Mouse (Mus musculus) liver, embryonic 13.5 days (tissue): Measurements from ENCODE around the gene Ddah2. TPM values are rescaled to one million over a fixed set of nuclear protein-coding genes. Genes with fewer than 3 reads are reported as not detected.

Experiments used
- ATAC-seq: fragments of 200-750 bp; cut with Nextera tagmentation; 2 replicates; pipeline ENCODE4 v1.8.0; 2017; ENCODE audit warnings: low read depth, mild to moderate bottlenecking, moderate number of reproducible peaks, moderate library complexity
- DNase-seq: peaks from one replicate; pipeline ENCODE4 v3.0.0; 2022
- H3K27ac ChIP-seq: fragments of 300-500 bp; sonication (generic); 2 replicates; pipeline ENCODE4 v1.5.1; 2015; ENCODE audit warnings: moderate library complexity, mild to moderate bottlenecking, inconsistent platforms
- H3K27me3 ChIP-seq: fragments of 300-500 bp; sonication (generic); 2 replicates; pipeline ENCODE4 v1.6.1; 2015; ENCODE audit warnings: mild to moderate bottlenecking, inconsistent platforms
- H3K36me3 ChIP-seq: fragments of 300-500 bp; sonication (generic); 2 replicates; pipeline ENCODE4 v1.6.1; 2015; ENCODE audit warnings: mild to moderate bottlenecking, inconsistent platforms
- H3K4me1 ChIP-seq: fragments of 300-500 bp; sonication (generic); replicated peaks from 2 replicates; pipeline ENCODE4 v1.6.1; 2015; ENCODE audit warnings: inconsistent platforms
- H3K4me2 ChIP-seq: fragments of 300-500 bp; sonication (generic); 2 replicates; pipeline ENCODE4 v1.6.1; 2015; ENCODE audit warnings: inconsistent platforms, mild to moderate bottlenecking, moderate library complexity
- H3K4me3 ChIP-seq: fragments of 300-500 bp; sonication (generic); replicated peaks from 2 replicates; pipeline ENCODE4 v1.5.1; 2015; ENCODE audit warnings: mild to moderate bottlenecking, inconsistent platforms
- H3K9ac ChIP-seq: fragments of 300-500 bp; sonication (generic); 2 replicates; pipeline ENCODE4 v1.6.1; 2015; ENCODE audit warnings: mild to moderate bottlenecking, inconsistent platforms
- H3K9me3 ChIP-seq: fragments of 300-500 bp; sonication (generic); replicated peaks from 2 replicates; pipeline ENCODE4 v1.6.1; 2016; ENCODE audit warnings: inconsistent platforms
- WGBS: fragments of 180-500 bp; shearing (Covaris S2); methylation state at CpG from one replicate; pipeline ENCODE4 v1.1.7; 2015; ENCODE audit not compliant: insufficient replicate concordance; 5-methylcytosine and 5-hydroxymethylcytosine counted together
- polyA plus RNA-seq: library from polyadenylated mRNA; unstranded; fragments of >200 nt; fragmentation: Nextera tagmentation; extraction: Ambion mirVana; gene quantifications from 2 replicates; pipeline ENCODE4 v1.2.1, GENCODE M21; 2015

The Ddah2 gene
- polyA plus RNA-seq, 1 experiment from 2014 or later, result 28.9 TPM

DNA sequence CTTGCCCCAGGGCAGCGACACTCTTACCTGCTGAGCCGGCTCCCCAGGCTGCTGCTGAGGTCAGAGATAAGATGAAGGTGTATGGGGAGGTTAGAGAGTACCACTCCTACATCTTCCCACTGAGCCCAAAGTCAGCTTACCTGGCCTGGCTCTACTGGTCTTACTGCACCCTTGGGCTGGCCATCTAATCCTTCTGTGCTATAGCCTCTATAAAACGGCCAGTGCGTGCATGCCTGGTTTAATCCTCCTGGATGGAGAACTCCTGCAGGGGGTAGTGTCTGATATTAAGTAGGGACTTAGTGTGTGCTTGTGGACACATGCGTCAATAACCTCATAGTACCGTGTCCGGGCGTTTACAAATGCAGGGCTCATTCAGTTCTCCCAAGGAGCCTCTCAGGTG is 38.3 kb upstream of the Ddah2 start:
- Histone ChIP-seq H3K4me1 (peaks cover 65% of the 10 kb centered on the region), H3K4me2 (no peak overlapping the region), H3K36me3 (peaks cover 19% of the 10 kb centered on the region), H3K9ac (no peak overlapping the region), H3K27me3 (no peaks in the 10 kb centered on the region), H3K27ac (no peak overlapping the region), H3K9me3 (no peaks in the 10 kb centered on the region), H3K4me3 (no peak overlapping the region)
- ATAC-seq (no peak), DNase-seq (no peak)
- 81% methylated on average over 8 of the region's 8 CpGs for WGBS

DNA sequence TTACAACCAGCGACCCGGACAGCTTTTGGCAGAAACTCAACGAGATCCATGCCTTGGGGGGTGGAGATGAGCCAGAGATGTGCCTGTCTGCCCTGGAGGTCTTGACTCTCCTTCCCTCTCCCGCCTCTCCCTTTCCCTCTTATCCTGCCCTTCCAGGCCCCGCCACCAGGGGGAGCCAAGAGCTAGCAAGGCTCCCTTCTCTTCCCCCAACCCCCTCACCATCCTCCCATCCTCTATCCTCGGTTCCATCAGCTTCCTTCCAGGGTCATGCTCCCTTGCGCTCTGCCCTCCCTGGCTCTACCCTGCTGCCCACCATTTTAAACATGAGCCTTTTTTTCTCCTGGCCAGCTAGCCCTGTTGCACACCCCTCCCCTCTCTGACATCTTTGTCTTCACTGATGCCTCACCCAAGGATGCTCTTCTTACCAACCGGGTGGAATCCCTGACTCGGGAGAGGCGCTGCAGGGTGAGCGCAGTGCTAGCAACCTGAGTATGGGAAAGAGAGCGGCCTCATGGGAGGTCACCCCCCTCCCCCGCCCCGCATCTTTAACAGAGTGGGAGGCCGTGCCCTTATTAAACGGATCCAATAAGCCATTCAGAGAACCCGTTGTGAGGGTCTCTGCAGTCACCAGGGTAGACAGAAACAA is 37.5 kb upstream of the Ddah2 start:
- Histone ChIP-seq H3K9ac (peak overlapping the region; percentile 47; the same call in 1 of the 2 replicates), H3K4me2 (peak overlapping the region; percentile 56), H3K27ac (peak overlapping the region; percentile 80), H3K9me3 (no peaks in the 10 kb centered on the region), H3K36me3 (peaks cover 12% of the 10 kb centered on the region), H3K27me3 (no peaks in the 10 kb centered on the region), H3K4me3 (peak overlapping the region; percentile 29; the same call in 1 of the 2 replicates), H3K4me1 (peaks cover 65% of the 10 kb centered on the region)
- peak; percentile 19 for ATAC-seq
- peak; percentile 78 for DNase-seq
- WGBS, result 3% methylated on average over 17 of the region's 17 CpGs

DNA sequence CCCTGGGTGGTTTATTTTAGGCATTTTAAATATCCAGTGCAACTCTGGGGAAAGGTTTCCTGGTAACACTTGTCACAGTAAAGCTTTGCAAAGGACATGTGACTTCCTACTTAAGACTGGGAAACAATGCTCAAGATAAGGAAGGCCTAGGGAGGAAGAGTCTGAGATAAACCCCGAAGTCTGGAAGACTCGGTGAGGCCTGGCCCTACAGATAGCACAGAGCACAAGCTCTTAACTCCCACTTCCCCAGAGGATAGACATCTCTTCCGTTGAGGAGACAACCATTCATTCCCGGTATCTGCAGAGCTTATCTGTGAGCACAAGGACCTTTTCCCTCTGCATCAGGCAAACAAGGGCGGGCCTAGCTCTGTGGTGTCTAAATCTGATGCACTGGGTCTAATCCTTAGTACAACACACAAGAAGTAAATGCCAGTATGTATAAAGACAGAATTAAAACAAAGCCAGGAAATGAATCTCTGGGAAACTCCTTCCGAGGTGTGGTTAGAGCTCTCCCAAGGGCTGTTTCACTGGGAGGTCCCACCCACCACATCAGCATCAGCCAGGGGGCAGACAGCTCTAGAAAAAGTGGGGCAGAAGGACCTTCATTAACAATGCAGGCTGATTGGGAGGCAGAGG is 36.9 kb upstream of the Ddah2 start:
- peak overlapping the region; percentile 56 for H3K4me2 ChIP-seq
- WGBS, result 6% methylated on average over 6 of the region's 6 CpGs

DNA sequence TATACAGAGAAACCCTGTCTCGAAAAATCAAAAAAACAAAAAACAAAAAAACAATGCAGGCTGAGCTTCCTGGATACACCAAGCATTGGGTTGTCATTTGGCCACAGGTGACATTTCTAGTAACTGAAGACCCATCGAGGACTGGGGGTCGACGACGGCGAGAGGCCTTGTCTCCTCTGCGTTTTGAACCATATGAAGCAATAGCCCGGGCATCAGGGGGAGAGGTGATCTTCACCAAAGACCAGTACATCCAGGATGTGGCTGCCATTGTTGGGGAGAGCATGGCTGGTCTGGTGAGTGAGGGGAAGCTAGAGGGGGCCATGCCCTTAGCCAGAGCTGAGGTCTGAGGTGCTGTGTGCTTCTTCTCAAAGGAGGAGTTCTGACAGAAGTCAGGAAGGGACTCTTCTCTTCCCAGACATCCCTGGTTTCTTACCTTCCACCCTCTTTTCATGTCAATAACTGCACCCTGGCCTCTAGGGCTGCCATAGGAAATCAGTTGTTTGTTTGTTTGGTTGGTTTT is 36.2 kb upstream of the Ddah2 start:
- H3K4me1 ChIP-seq, result peaks cover 64% of the 10 kb centered on the region
- WGBS, result 57% methylated on average over 8 of the region's 8 CpGs
- H3K9ac ChIP-seq, result 0 out of 2 replicates have a peak overlapping the region, but pooled peaks have one; percentile 11
- ATAC-seq (no peak), DNase-seq (no peak)
- no peak overlapping the region for H3K4me3 ChIP-seq
- no peaks in the 10 kb centered on the region for H3K36me3 ChIP-seq
- H3K4me2 ChIP-seq, result 0 out of 2 replicates have a peak overlapping the region, but pooled peaks have one; percentile 56
- peak overlapping the region; percentile 58 for H3K27ac ChIP-seq
- H3K27me3 ChIP-seq, result no peaks in the 10 kb centered on the region
- no peaks in the 10 kb centered on the region for H3K9me3 ChIP-seq

More for the DNA sequence above, 36.9 kb upstream of the Ddah2 start:
- H3K27ac ChIP-seq, result peak overlapping the region; percentile 80
- ATAC-seq (peak; percentile 91), DNase-seq (peak; percentile 75)
- H3K9me3 ChIP-seq, result no peaks in the 10 kb centered on the region
- no peaks in the 10 kb centered on the region for H3K27me3 ChIP-seq
- H3K4me3 ChIP-seq, result peak overlapping the region; percentile 29; the same call in 1 of the 2 replicates
- H3K9ac ChIP-seq, result peak overlapping the region; percentile 47; the same call in 1 of the 2 replicates
- peaks cover 60% of the 10 kb centered on the region for H3K4me1 ChIP-seq
- peaks cover 5% of the 10 kb centered on the region for H3K36me3 ChIP-seq

DNA sequence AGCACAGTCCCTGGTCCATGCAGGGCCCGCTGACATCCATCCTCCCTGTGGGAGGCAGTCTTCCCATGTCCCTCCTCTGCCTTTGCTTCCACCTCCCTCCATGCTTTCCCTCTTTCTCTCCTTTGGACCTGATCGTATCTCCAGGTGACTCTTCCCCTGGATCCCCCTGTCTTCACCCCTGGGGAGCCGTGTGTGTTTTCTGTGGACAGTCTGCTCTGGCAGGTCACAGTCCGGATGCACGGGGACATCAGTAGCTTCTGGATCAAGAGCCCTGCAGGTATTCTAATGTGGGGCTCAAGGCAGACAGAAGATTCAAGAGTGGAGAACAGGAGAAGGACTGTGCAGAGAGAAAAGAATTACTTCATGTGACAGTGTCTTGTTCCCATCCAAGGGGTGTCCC is 35.6 kb upstream of the Ddah2 start:
- ATAC-seq (no peak), DNase-seq (no peak)
- Histone ChIP-seq H3K27ac (peak overlapping the region; percentile 58), H3K27me3 (no peaks in the 10 kb centered on the region), H3K9me3 (no peaks in the 10 kb centered on the region), H3K4me1 (peaks cover 70% of the 10 kb centered on the region), H3K36me3 (no peaks in the 10 kb centered on the region), H3K4me3 (no peak overlapping the region), H3K9ac (peak overlapping the region; percentile 45; the same call in 1 of the 2 replicates), H3K4me2 (no peak overlapping the region)
- 72% methylated on average over 5 of the region's 5 CpGs for WGBS

DNA sequence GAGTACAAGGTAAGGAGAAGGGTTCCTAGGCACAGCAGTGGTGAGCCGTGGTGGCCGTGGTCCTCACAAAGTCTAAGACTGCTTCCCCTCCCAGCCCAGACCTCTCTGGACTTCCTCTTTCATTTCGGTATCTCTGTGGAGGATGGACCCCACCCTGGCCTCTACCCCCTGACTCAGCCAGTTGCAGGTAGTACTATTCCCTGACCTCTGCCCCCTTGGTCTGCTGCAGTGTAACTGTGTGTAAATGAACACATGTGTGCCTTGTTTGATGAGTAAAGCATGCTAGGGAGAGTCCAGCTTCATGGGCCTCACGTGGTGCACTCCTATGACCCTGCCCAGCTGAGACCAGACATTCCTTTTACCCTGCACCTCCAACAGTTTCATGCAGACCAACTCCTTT is 35.1 kb upstream of the Ddah2 start:
- H3K4me1 ChIP-seq, result peaks cover 76% of the 10 kb centered on the region
- DNase-seq, result no peak
- H3K9ac ChIP-seq, result peak overlapping the region; percentile 45; the same call in 1 of the 2 replicates
- no peak overlapping the region for H3K4me2 ChIP-seq
- 28% methylated on average over 4 of the region's 4 CpGs for WGBS
- no peak for ATAC-seq
- no peak overlapping the region for H3K4me3 ChIP-seq
- no peaks in the 10 kb centered on the region for H3K9me3 ChIP-seq
- no peaks in the 10 kb centered on the region for H3K27me3 ChIP-seq
- H3K36me3 ChIP-seq, result no peaks in the 10 kb centered on the region
- H3K27ac ChIP-seq, result peak overlapping the region; percentile 58

DNA sequence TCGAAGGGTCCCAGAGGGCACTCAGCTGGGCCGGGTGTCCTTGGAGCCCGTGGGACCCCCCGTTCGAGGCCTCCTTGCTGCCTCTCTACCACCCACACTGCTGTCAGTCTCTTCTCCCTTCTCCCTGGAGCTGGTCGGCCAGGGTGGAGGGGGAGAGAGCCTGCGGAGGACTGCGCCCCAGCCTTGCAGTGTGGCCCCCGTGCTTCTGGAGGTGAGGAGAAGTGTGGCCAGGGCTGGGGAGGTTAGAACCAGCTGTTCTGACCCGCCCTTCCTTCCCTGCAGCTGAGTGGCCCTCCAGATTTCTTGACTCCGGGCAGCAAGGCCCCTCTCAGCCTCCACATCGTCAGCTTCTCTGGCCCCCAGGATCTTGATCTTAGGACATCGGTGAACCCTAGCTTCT is 34.6 kb upstream of the Ddah2 start:
- Histone ChIP-seq H3K9me3 (no peaks in the 10 kb centered on the region), H3K4me1 (peaks cover 81% of the 10 kb centered on the region), H3K27ac (0 out of 2 replicates have a peak overlapping the region, but pooled peaks have one; percentile 58), H3K4me2 (no peak overlapping the region), H3K4me3 (no peak overlapping the region), H3K27me3 (no peaks in the 10 kb centered on the region), H3K9ac (peak overlapping the region; percentile 45; the same call in 1 of the 2 replicates), H3K36me3 (no peaks in the 10 kb centered on the region)
- ATAC-seq (no peak), DNase-seq (no peak)
- WGBS, result 48% methylated on average over 12 of the region's 13 CpGs

DNA sequence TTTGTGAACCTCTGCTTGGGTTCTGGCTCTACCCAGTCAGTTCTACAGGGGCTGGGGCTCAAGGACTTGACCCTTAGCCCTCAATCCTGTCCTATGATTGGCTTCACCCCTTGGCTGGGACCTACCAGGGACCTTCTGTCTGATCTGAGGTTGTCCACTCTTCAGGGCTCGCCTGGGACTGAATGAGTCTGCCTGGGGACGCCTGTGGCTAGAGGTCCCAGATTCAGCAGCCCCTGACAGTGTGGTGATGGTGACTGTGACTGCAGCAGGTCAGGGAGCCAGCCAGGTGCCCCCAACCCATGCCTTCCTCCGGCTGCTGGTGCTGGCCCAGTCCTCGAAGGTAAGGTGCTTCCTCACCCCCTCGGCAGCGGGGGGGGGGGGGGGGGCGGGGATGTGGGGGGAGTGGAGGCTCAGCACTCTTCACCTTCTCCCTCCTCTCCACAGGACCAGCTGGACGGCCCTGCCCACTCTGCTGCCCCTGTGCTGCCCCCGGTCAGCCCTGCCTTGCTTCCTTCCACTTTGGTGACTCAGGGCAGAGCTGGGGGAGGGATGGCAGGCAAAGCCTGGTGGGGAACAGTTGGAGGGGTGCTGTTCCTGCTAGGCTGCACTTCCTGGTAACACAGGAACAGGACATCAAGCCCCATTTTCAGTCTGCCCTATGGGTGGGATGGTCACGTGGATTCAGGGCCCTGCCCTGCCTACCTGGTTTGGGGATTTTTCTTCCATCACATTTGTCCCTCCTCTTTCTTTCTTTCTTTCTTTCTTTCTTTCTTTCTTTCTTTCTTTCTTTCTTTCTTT is 33.9 kb upstream of the Ddah2 start:
- Histone ChIP-seq H3K36me3 (no peaks in the 10 kb centered on the region), H3K27ac (no peak overlapping the region), H3K27me3 (no peaks in the 10 kb centered on the region), H3K4me3 (no peak overlapping the region), H3K4me2 (no peak overlapping the region), H3K4me1 (peaks cover 87% of the 10 kb centered on the region), H3K9ac (peak overlapping the region; percentile 45; the same call in 1 of the 2 replicates), H3K9me3 (no peaks in the 10 kb centered on the region)
- ATAC-seq, result no peak
- DNase-seq, result no peak
- WGBS, result 47% methylated on average over 7 of the region's 10 CpGs

DNA sequence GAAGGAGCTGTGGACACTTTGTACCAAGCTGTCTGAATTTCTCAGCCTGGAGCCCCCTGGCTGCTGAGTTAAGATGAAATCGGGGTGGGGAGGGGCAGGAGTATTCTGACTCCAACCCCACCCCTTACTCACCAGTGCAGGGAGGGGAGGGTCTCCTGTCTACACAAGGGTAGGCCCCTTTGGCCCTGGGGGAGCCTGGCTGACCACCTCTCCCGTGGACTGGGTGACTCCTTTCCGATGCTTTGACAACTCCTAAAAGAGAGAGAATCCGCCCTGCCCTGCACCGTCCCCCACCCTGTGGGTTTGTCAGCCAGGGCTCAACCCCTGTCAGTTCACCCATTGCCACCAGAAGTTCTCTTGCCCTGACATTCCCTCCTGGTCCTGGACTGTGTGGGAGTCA is 32.6 kb upstream of the Ddah2 start:
- no peaks in the 10 kb centered on the region for H3K27me3 ChIP-seq
- H3K36me3 ChIP-seq, result no peaks in the 10 kb centered on the region
- no peak overlapping the region; the same call in 1 of the 2 replicates for H3K9ac ChIP-seq

DNA sequence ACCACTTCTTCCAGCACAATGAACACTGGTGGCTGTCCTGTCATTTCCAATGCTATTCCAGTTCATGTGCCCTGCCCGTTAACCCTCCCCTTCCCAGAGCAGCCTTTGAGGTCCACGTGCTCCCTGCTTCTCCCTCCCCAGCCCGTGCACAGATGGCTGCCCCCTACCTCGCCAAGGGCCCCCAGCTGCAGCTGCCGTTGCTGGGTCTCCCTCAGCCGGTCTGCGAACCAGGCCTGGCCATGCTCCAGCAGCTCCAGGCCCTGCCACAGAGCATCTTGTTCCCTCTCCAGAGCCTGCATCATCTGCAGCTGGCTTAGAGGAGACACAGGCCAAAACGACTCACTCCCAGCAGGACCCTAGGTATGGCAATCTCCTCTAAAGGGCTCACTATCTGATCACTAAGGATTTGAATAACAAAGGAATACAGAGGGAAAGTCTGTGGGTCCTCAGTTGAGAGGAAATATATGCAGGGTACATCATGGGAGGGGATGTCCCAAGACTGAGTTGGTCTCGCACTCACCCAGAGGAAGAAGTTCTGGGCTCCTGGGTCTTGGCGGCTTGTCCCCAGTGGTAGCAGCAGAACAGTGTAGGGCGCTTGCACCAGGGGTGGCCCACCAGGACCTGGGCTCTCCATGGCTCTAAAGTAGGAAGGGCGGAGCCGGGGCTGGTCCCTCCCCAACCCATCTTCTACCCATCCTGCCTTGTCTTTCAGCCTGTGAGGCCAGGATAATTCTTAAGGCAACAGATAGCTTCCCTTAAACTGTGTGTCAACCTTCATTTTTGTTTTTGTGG is 31.4 kb upstream of the Ddah2 start, which contains the start of gene Sapcd1:
TSS of gene Sapcd1 (minus strand) at position 740 of the 792 bp plus-strand sequence.
- H3K27ac ChIP-seq, result 0 out of 2 replicates have a peak within 1 kb of the TSS, but pooled peaks have one; percentile 34

More for the DNA sequence above, 32.6 kb upstream of the Ddah2 start:
- ATAC-seq (no peak), DNase-seq (no peak)
- peaks cover 91% of the 10 kb centered on the region for H3K4me1 ChIP-seq
- H3K27ac ChIP-seq, result no peak overlapping the region
- H3K4me2 ChIP-seq, result no peak overlapping the region
- H3K9me3 ChIP-seq, result no peaks in the 10 kb centered on the region
- H3K4me3 ChIP-seq, result no peak overlapping the region
- WGBS, result 80% methylated on average over 5 of the region's 5 CpGs

More for the DNA sequence above, 31.4 kb upstream of the Ddah2 start, which contains the start of gene Sapcd1:
- H3K4me3 ChIP-seq, result no peak within 1 kb of the TSS
- 50% methylated on average over 13 of the region's 13 CpGs for WGBS
- H3K4me1 ChIP-seq, result peaks cover 91% of the 10 kb centered on the region
- ATAC-seq (no peak), DNase-seq (no peak)
- H3K9ac ChIP-seq, result 0 out of 2 replicates have a peak within 1 kb of the TSS, but pooled peaks have one; percentile 24
- H3K36me3 ChIP-seq, result no peaks in the 10 kb centered on the region
- no peak within 1 kb of the TSS for H3K4me2 ChIP-seq
- no peaks in the 10 kb centered on the region for H3K9me3 ChIP-seq
- no peaks in the 10 kb centered on the region for H3K27me3 ChIP-seq
